Mouse (Mus musculus): ENCODE data around the gene Cntfr. TPM values are rescaled to one million over a fixed set of nuclear protein-coding genes. Genes with fewer than 3 reads are reported as not detected.

The Cntfr gene
- polyA plus RNA-seq, 1 experiment from 2014 or later: 37.1 TPM

GRCm38 (mm10) chr4:41670836-41671235, 26.1 kb downstream of the Cntfr start:
- Histone ChIP-seq H3K4me2 (ENCODE audit: low read depth, low read length, severe bottlenecking) (no peak overlapping the region), H3K9ac (ENCODE audit: low read length) (no peak overlapping the region), H3K9me3 (ENCODE audit: control insufficient read depth, low read length) (no peaks in the 10 kb centered on the region), H3K27me3 (ENCODE audit: control insufficient read depth, insufficient read depth, low read length) (no peaks in the 10 kb centered on the region), H3K36me3 (ENCODE audit: control insufficient read depth, insufficient read depth, low read length) (peaks cover 3% of the 10 kb centered on the region; the same call in 1 of the 2 replicates), H3K4me1 (replicated peaks; ENCODE audit: control insufficient read depth, insufficient read depth, low read length) (peaks cover 31% of the 10 kb centered on the region), H3K27ac (ENCODE audit: low read depth, low read length) (no peak overlapping the region), H3K4me3 (ENCODE audit: low read depth, low read length) (no peak overlapping the region)
- WGBS: 80% methylated on average over 18 of the region's 18 CpGs
- ATAC-seq (replicated peaks; ENCODE audit: low FRiP score) (no peak), DNase-seq (ENCODE audit: low spot score) (no peak)

GRCm38 (mm10) chr4:41666646-41667045, 30.2 kb downstream of the Cntfr start:
- H3K27me3 ChIP-seq (ENCODE audit: control insufficient read depth, insufficient read depth, low read length): no peaks in the 10 kb centered on the region
- H3K4me1 ChIP-seq (replicated peaks; ENCODE audit: control insufficient read depth, insufficient read depth, low read length): peaks cover 34% of the 10 kb centered on the region
- H3K9me3 ChIP-seq (ENCODE audit: control insufficient read depth, low read length): no peaks in the 10 kb centered on the region
- H3K9ac ChIP-seq (ENCODE audit: low read length): no peak overlapping the region
- no peak for ATAC-seq (replicated peaks; ENCODE audit: low FRiP score)
- no peak overlapping the region for H3K4me3 ChIP-seq (ENCODE audit: low read depth, low read length)
- DNase-seq (ENCODE audit: low spot score): no peak
- 84% methylated on average over 11 of the region's 11 CpGs for WGBS
- no peak overlapping the region for H3K27ac ChIP-seq (ENCODE audit: low read depth, low read length)
- H3K4me2 ChIP-seq (ENCODE audit: low read depth, low read length, severe bottlenecking): no peak overlapping the region
- peaks cover 3% of the 10 kb centered on the region; the same call in 1 of the 2 replicates for H3K36me3 ChIP-seq (ENCODE audit: control insufficient read depth, insufficient read depth, low read length)

GRCm38 (mm10) chr4:41665009-41665675, 31.7 kb downstream of the Cntfr start:
- Histone ChIP-seq H3K27ac (ENCODE audit: low read depth, low read length) (peak overlapping the region; percentile 46; the same call in 1 of the 2 replicates), H3K9me3 (ENCODE audit: control insufficient read depth, low read length) (no peaks in the 10 kb centered on the region), H3K4me3 (ENCODE audit: low read depth, low read length) (no peak overlapping the region), H3K4me1 (replicated peaks; ENCODE audit: control insufficient read depth, insufficient read depth, low read length) (peaks cover 32% of the 10 kb centered on the region), H3K36me3 (ENCODE audit: control insufficient read depth, insufficient read depth, low read length) (peaks cover 3% of the 10 kb centered on the region; the same call in 1 of the 2 replicates), H3K4me2 (ENCODE audit: low read depth, low read length, severe bottlenecking) (no peak overlapping the region), H3K9ac (ENCODE audit: low read length) (peak overlapping the region; percentile 39), H3K27me3 (ENCODE audit: control insufficient read depth, insufficient read depth, low read length) (no peaks in the 10 kb centered on the region)
- ATAC-seq (replicated peaks; ENCODE audit: low FRiP score): no peak
- DNase-seq (ENCODE audit: low spot score): no peak
- WGBS: 4% methylated on average over 7 of the region's 8 CpGs

- DNase-seq (ENCODE audit: low spot score): no peak
- Histone ChIP-seq H3K4me2 (ENCODE audit: low read depth, low read length, severe bottlenecking) (no peak overlapping the region), H3K9ac (ENCODE audit: low read length) (no peak overlapping the region; the same call in 1 of the 2 replicates), H3K4me3 (ENCODE audit: low read depth, low read length) (no peak overlapping the region), H3K4me1 (replicated peaks; ENCODE audit: control insufficient read depth, insufficient read depth, low read length) (peaks cover 36% of the 10 kb centered on the region), H3K9me3 (ENCODE audit: control insufficient read depth, low read length) (no peaks in the 10 kb centered on the region), H3K27me3 (ENCODE audit: control insufficient read depth, insufficient read depth, low read length) (no peaks in the 10 kb centered on the region), H3K27ac (ENCODE audit: low read depth, low read length) (no peak overlapping the region), H3K36me3 (ENCODE audit: control insufficient read depth, insufficient read depth, low read length) (peaks cover 3% of the 10 kb centered on the region; the same call in 1 of the 2 replicates)
- ATAC-seq (replicated peaks; ENCODE audit: low FRiP score): no peak
- WGBS: 60% methylated on average over 7 of the region's 7 CpGs
Measured at GRCm38 (mm10) chr4:41664533-41664932, 32.4 kb downstream of the Cntfr start.

GRCm38 (mm10) chr4:41663614-41664013, 33.3 kb downstream of the Cntfr start:
- no peak for DNase-seq (ENCODE audit: low spot score)
- no peak overlapping the region for H3K4me2 ChIP-seq (ENCODE audit: low read depth, low read length, severe bottlenecking)
- ATAC-seq (replicated peaks; ENCODE audit: low FRiP score): no peak
- H3K4me3 ChIP-seq (ENCODE audit: low read depth, low read length): no peak overlapping the region
- whole genome bisulfite sequencing: 66% methylated on average over 9 of the region's 9 CpGs
- H3K9ac ChIP-seq (ENCODE audit: low read length): no peak overlapping the region; the same call in 1 of the 2 replicates
- peaks cover 44% of the 10 kb centered on the region for H3K4me1 ChIP-seq (replicated peaks; ENCODE audit: control insufficient read depth, insufficient read depth, low read length)
- H3K36me3 ChIP-seq (ENCODE audit: control insufficient read depth, insufficient read depth, low read length): peaks cover 3% of the 10 kb centered on the region; the same call in 1 of the 2 replicates
- H3K27me3 ChIP-seq (ENCODE audit: control insufficient read depth, insufficient read depth, low read length): no peaks in the 10 kb centered on the region
- no peaks in the 10 kb centered on the region for H3K9me3 ChIP-seq (ENCODE audit: control insufficient read depth, low read length)
- no peak overlapping the region for H3K27ac ChIP-seq (ENCODE audit: low read depth, low read length)

- Histone ChIP-seq H3K27ac (ENCODE audit: low read depth, low read length) (no peak overlapping the region), H3K4me1 (replicated peaks; ENCODE audit: control insufficient read depth, insufficient read depth, low read length) (peaks cover 47% of the 10 kb centered on the region), H3K4me3 (ENCODE audit: low read depth, low read length) (no peak overlapping the region), H3K27me3 (ENCODE audit: control insufficient read depth, insufficient read depth, low read length) (no peaks in the 10 kb centered on the region), H3K9ac (ENCODE audit: low read length) (no peak overlapping the region), H3K9me3 (ENCODE audit: control insufficient read depth, low read length) (no peaks in the 10 kb centered on the region), H3K4me2 (ENCODE audit: low read depth, low read length, severe bottlenecking) (no peak overlapping the region), H3K36me3 (ENCODE audit: control insufficient read depth, insufficient read depth, low read length) (peaks cover 7% of the 10 kb centered on the region; the same call in 1 of the 2 replicates)
- no peak for DNase-seq (ENCODE audit: low spot score)
- WGBS: 84% methylated on average over 11 of the region's 11 CpGs
- no peak for ATAC-seq (replicated peaks; ENCODE audit: low FRiP score)
Measured at GRCm38 (mm10) chr4:41662723-41663122, 34.2 kb downstream of the Cntfr start.

- Histone ChIP-seq H3K9ac (ENCODE audit: low read length) (no peak overlapping the region; the same call in 1 of the 2 replicates), H3K4me2 (ENCODE audit: low read depth, low read length, severe bottlenecking) (no peak overlapping the region), H3K36me3 (ENCODE audit: control insufficient read depth, insufficient read depth, low read length) (peaks cover 4% of the 10 kb centered on the region; the same call in 1 of the 2 replicates), H3K27me3 (ENCODE audit: control insufficient read depth, insufficient read depth, low read length) (no peaks in the 10 kb centered on the region), H3K9me3 (ENCODE audit: control insufficient read depth, low read length) (no peaks in the 10 kb centered on the region), H3K27ac (ENCODE audit: low read depth, low read length) (peak overlapping the region; percentile 41; the same call in 1 of the 2 replicates), H3K4me3 (ENCODE audit: low read depth, low read length) (no peak overlapping the region), H3K4me1 (replicated peaks; ENCODE audit: control insufficient read depth, insufficient read depth, low read length) (peaks cover 47% of the 10 kb centered on the region)
- peak; percentile 49 for ATAC-seq (replicated peaks; ENCODE audit: low FRiP score)
- 29% methylated on average over 11 of the region's 11 CpGs for WGBS
- DNase-seq (ENCODE audit: low spot score): peak; percentile 81
Measured at GRCm38 (mm10) chr4:41660851-41661430, 35.9 kb downstream of the Cntfr start.

GRCm38 (mm10) chr4:41659556-41659955, 37.3 kb downstream of the Cntfr start:
- H3K27ac ChIP-seq (ENCODE audit: low read depth, low read length): no peak overlapping the region
- peaks cover 4% of the 10 kb centered on the region; the same call in 1 of the 2 replicates for H3K36me3 ChIP-seq (ENCODE audit: control insufficient read depth, insufficient read depth, low read length)
- H3K4me1 ChIP-seq (replicated peaks; ENCODE audit: control insufficient read depth, insufficient read depth, low read length): peaks cover 35% of the 10 kb centered on the region
- H3K9me3 ChIP-seq (ENCODE audit: control insufficient read depth, low read length): no peaks in the 10 kb centered on the region
- no peak for ATAC-seq (replicated peaks; ENCODE audit: low FRiP score)
- H3K9ac ChIP-seq (ENCODE audit: low read length): no peak overlapping the region
- DNase-seq (ENCODE audit: low spot score): no peak
- 52% methylated on average over 13 of the region's 13 CpGs for WGBS
- H3K4me2 ChIP-seq (ENCODE audit: low read depth, low read length, severe bottlenecking): no peak overlapping the region
- no peak overlapping the region for H3K4me3 ChIP-seq (ENCODE audit: low read depth, low read length)
- H3K27me3 ChIP-seq (ENCODE audit: control insufficient read depth, insufficient read depth, low read length): no peaks in the 10 kb centered on the region

All from forebrain, embryonic 11.5 days (tissue).